Mouse (Mus musculus): ENCODE results near the gene Defb26. TPM values are rescaled to one million over a fixed set of nuclear protein-coding genes. Genes with fewer than 3 reads are reported as not detected.

Gene Defb26
- polyA plus RNA-seq, 1 experiment from 2014 or later = not detected

- H3K9me3 ChIP-seq (replicated peaks; ENCODE audit: control insufficient read depth, low read length) = no peaks in the 10 kb centered on the region
- no peak overlapping the region for H3K27ac ChIP-seq (ENCODE audit: low read depth, low read length)
- H3K36me3 ChIP-seq (ENCODE audit: control insufficient read depth, insufficient read depth, low read length) = no peaks in the 10 kb centered on the region
- WGBS (ENCODE audit: insufficient replicate concordance) = 65% methylated on average over 2 of the region's 2 CpGs
- no peak overlapping the region for H3K9ac ChIP-seq (ENCODE audit: low read depth, low read length)
- no peak overlapping the region for H3K4me3 ChIP-seq (ENCODE audit: low read depth, low read length)
- ATAC-seq (replicated peaks; ENCODE audit: insufficient number of reproducible peaks, low FRiP score, low TSS enrichment) = no peak
- H3K4me1 ChIP-seq (ENCODE audit: control insufficient read depth, insufficient read depth, low read length) = no peaks in the 10 kb centered on the region
- no peaks in the 10 kb centered on the region for H3K27me3 ChIP-seq (ENCODE audit: control insufficient read depth, insufficient read depth, low read length)
- H3K4me2 ChIP-seq = no peak overlapping the region
Measured at GRCm38 (mm10) chr2:152487024-152487423, 24.5 kb downstream of the Defb26 start.

GRCm38 (mm10) chr2:152481726-152482125, 29.8 kb downstream of the Defb26 start:
- Histone ChIP-seq H3K4me3 (ENCODE audit: low read depth, low read length) (no peak overlapping the region), H3K4me2 (no peak overlapping the region), H3K9ac (ENCODE audit: low read depth, low read length) (no peak overlapping the region), H3K9me3 (replicated peaks; ENCODE audit: control insufficient read depth, low read length) (no peaks in the 10 kb centered on the region), H3K27me3 (ENCODE audit: control insufficient read depth, insufficient read depth, low read length) (no peaks in the 10 kb centered on the region), H3K27ac (ENCODE audit: low read depth, low read length) (no peak overlapping the region), H3K36me3 (ENCODE audit: control insufficient read depth, insufficient read depth, low read length) (no peaks in the 10 kb centered on the region), H3K4me1 (ENCODE audit: control insufficient read depth, insufficient read depth, low read length) (no peaks in the 10 kb centered on the region)
- ATAC-seq (replicated peaks; ENCODE audit: insufficient number of reproducible peaks, low FRiP score, low TSS enrichment) = no peak
- WGBS (ENCODE audit: insufficient replicate concordance) = 82% methylated on average over 7 of the region's 7 CpGs

- Histone ChIP-seq H3K27me3 (ENCODE audit: control insufficient read depth, insufficient read depth, low read length) (no peaks in the 10 kb centered on the region), H3K4me2 (no peak overlapping the region), H3K9me3 (replicated peaks; ENCODE audit: control insufficient read depth, low read length) (no peaks in the 10 kb centered on the region), H3K4me3 (ENCODE audit: low read depth, low read length) (no peak overlapping the region), H3K4me1 (ENCODE audit: control insufficient read depth, insufficient read depth, low read length) (no peaks in the 10 kb centered on the region), H3K36me3 (ENCODE audit: control insufficient read depth, insufficient read depth, low read length) (no peaks in the 10 kb centered on the region), H3K27ac (ENCODE audit: low read depth, low read length) (no peak overlapping the region), H3K9ac (ENCODE audit: low read depth, low read length) (no peak overlapping the region)
- ATAC-seq (replicated peaks; ENCODE audit: insufficient number of reproducible peaks, low FRiP score, low TSS enrichment) = no peak
- WGBS (ENCODE audit: insufficient replicate concordance) = 80% methylated on average over 3 of the region's 3 CpGs
Measured at GRCm38 (mm10) chr2:152480881-152481280, 30.6 kb downstream of the Defb26 start.

GRCm38 (mm10) chr2:152476763-152477162, 34.7 kb downstream of the Defb26 start, which contains the start of gene Defb20:
Gene Defb20 (plus strand): TSS chr2:152477063.
- WGBS (ENCODE audit: insufficient replicate concordance) = 58% methylated on average over 2 of the region's 2 CpGs
- H3K27ac ChIP-seq (ENCODE audit: low read depth, low read length) = no peak within 1 kb of the TSS
- no peak for ATAC-seq (replicated peaks; ENCODE audit: insufficient number of reproducible peaks, low FRiP score, low TSS enrichment)

GRCm38 (mm10) chr2:152472434-152472833, 39.1 kb downstream of the Defb26 start:
- Histone ChIP-seq H3K9ac (ENCODE audit: low read depth, low read length) (no peak overlapping the region), H3K27ac (ENCODE audit: low read depth, low read length) (no peak overlapping the region), H3K4me3 (ENCODE audit: low read depth, low read length) (no peak overlapping the region), H3K4me1 (ENCODE audit: control insufficient read depth, insufficient read depth, low read length) (no peaks in the 10 kb centered on the region), H3K9me3 (replicated peaks; ENCODE audit: control insufficient read depth, low read length) (no peaks in the 10 kb centered on the region), H3K27me3 (ENCODE audit: control insufficient read depth, insufficient read depth, low read length) (no peaks in the 10 kb centered on the region), H3K36me3 (ENCODE audit: control insufficient read depth, insufficient read depth, low read length) (no peaks in the 10 kb centered on the region), H3K4me2 (no peak overlapping the region)
- WGBS (ENCODE audit: insufficient replicate concordance) = 21% methylated on average over 3 of the region's 3 CpGs
- ATAC-seq (replicated peaks; ENCODE audit: insufficient number of reproducible peaks, low FRiP score, low TSS enrichment) = no peak

More at GRCm38 (mm10) chr2:152476763-152477162, 34.7 kb downstream of the Defb26 start, which contains the start of gene Defb20:
- H3K4me2 ChIP-seq = no peak within 1 kb of the TSS
- no peaks in the 10 kb centered on the region for H3K36me3 ChIP-seq (ENCODE audit: control insufficient read depth, insufficient read depth, low read length)
- H3K4me3 ChIP-seq (ENCODE audit: low read depth, low read length) = no peak within 1 kb of the TSS
- no peaks in the 10 kb centered on the region for H3K9me3 ChIP-seq (replicated peaks; ENCODE audit: control insufficient read depth, low read length)
- no peak within 1 kb of the TSS for H3K9ac ChIP-seq (ENCODE audit: low read depth, low read length)
- H3K27me3 ChIP-seq (ENCODE audit: control insufficient read depth, insufficient read depth, low read length) = no peaks in the 10 kb centered on the region
- H3K4me1 ChIP-seq (ENCODE audit: control insufficient read depth, insufficient read depth, low read length) = no peaks in the 10 kb centered on the region

- no peak for ATAC-seq (replicated peaks; ENCODE audit: insufficient number of reproducible peaks, low FRiP score, low TSS enrichment)
- Histone ChIP-seq H3K9me3 (replicated peaks; ENCODE audit: control insufficient read depth, low read length) (no peaks in the 10 kb centered on the region), H3K36me3 (ENCODE audit: control insufficient read depth, insufficient read depth, low read length) (no peaks in the 10 kb centered on the region), H3K4me2 (no peak overlapping the region), H3K27me3 (ENCODE audit: control insufficient read depth, insufficient read depth, low read length) (no peaks in the 10 kb centered on the region), H3K4me3 (ENCODE audit: low read depth, low read length) (no peak overlapping the region), H3K9ac (ENCODE audit: low read depth, low read length) (no peak overlapping the region), H3K27ac (ENCODE audit: low read depth, low read length) (no peak overlapping the region), H3K4me1 (ENCODE audit: control insufficient read depth, insufficient read depth, low read length) (no peaks in the 10 kb centered on the region)
- WGBS (ENCODE audit: insufficient replicate concordance) = 30% methylated on average over 7 of the region's 7 CpGs
Measured at GRCm38 (mm10) chr2:152470973-152471372, 40.5 kb downstream of the Defb26 start.

GRCm38 (mm10) chr2:152464570-152465150, 46.8 kb downstream of the Defb26 start, which contains the start of gene Defb23:
Gene Defb23 (minus strand): TSS chr2:152464620.
- H3K9ac ChIP-seq (ENCODE audit: low read depth, low read length) = no peak within 1 kb of the TSS
- no peak within 1 kb of the TSS for H3K4me3 ChIP-seq (ENCODE audit: low read depth, low read length)
- no peaks in the 10 kb centered on the region for H3K27me3 ChIP-seq (ENCODE audit: control insufficient read depth, insufficient read depth, low read length)
- no peaks in the 10 kb centered on the region for H3K4me1 ChIP-seq (ENCODE audit: control insufficient read depth, insufficient read depth, low read length)
- no peak for ATAC-seq (replicated peaks; ENCODE audit: insufficient number of reproducible peaks, low FRiP score, low TSS enrichment)
- H3K9me3 ChIP-seq (replicated peaks; ENCODE audit: control insufficient read depth, low read length) = no peaks in the 10 kb centered on the region
- WGBS (ENCODE audit: insufficient replicate concordance) = 85% methylated on average over 3 of the region's 3 CpGs
- no peaks in the 10 kb centered on the region for H3K36me3 ChIP-seq (ENCODE audit: control insufficient read depth, insufficient read depth, low read length)
- H3K27ac ChIP-seq (ENCODE audit: low read depth, low read length) = no peak within 1 kb of the TSS
- no peak within 1 kb of the TSS for H3K4me2 ChIP-seq

GRCm38 (mm10) chr2:152459241-152459640, 52.3 kb downstream of the Defb26 start:
- Histone ChIP-seq H3K27me3 (ENCODE audit: control insufficient read depth, insufficient read depth, low read length) (peaks cover 3% of the 10 kb centered on the region; the same call in 1 of the 2 replicates), H3K4me2 (no peak overlapping the region), H3K9ac (ENCODE audit: low read depth, low read length) (no peak overlapping the region), H3K4me3 (ENCODE audit: low read depth, low read length) (no peak overlapping the region), H3K36me3 (ENCODE audit: control insufficient read depth, insufficient read depth, low read length) (no peaks in the 10 kb centered on the region), H3K4me1 (ENCODE audit: control insufficient read depth, insufficient read depth, low read length) (no peaks in the 10 kb centered on the region), H3K9me3 (replicated peaks; ENCODE audit: control insufficient read depth, low read length) (no peaks in the 10 kb centered on the region), H3K27ac (ENCODE audit: low read depth, low read length) (no peak overlapping the region)
- ATAC-seq (replicated peaks; ENCODE audit: insufficient number of reproducible peaks, low FRiP score, low TSS enrichment) = no peak
- 51% methylated on average over 13 of the region's 13 CpGs for WGBS (ENCODE audit: insufficient replicate concordance)
